Mouse (Mus musculus) myocyte (in vitro differentiated cells): ENCODE measurements around the gene Gcc1.

Source experiments
- MYOG ChIP-seq, 3 experiments: IDR thresholded peaks; one replicate each; pipeline ENCODE4 v1.6.1; 2011; ENCODE audit warnings: control low read depth in 2 of 3, low read depth in 2 of 3, mild to moderate bottlenecking in 2 of 3; ENCODE audit not compliant: insufficient read length in 2 of 3, control insufficient read depth in 1 of 3, insufficient read depth in 1 of 3
- POLR2A ChIP-seq: IDR thresholded peaks from one replicate; pipeline ENCODE4 v1.6.1; 2011; ENCODE audit warnings: low read depth, mild to moderate bottlenecking, control low read depth, moderate library complexity; ENCODE audit not compliant: insufficient read length
- POLR2AphosphoS2 ChIP-seq: IDR thresholded peaks from one replicate; pipeline ENCODE4 v1.6.1; 2011; ENCODE audit warnings: low read depth, control low read depth; ENCODE audit not compliant: insufficient read length
- REST ChIP-seq: IDR thresholded peaks from one replicate; pipeline ENCODE4 v1.6.1; 2011; ENCODE audit warnings: mild to moderate bottlenecking, control low read depth, moderate library complexity; ENCODE audit not compliant: insufficient read depth, insufficient read length
- TCF12 ChIP-seq: IDR thresholded peaks from one replicate; pipeline ENCODE4 v1.6.1; 2011; ENCODE audit warnings: mild to moderate bottlenecking, control low read depth; ENCODE audit not compliant: poor library complexity, insufficient read depth, severe bottlenecking

- TF ChIP-seq POLR2AphosphoS2: no peak
- TF ChIP-seq POLR2A: no peak
- TF ChIP-seq REST: no peak
- no peak for TF ChIP-seq MYOG (IDR thresholded peaks at IDR 0.05; ENCODE audit: control insufficient read depth in 1 of 3, insufficient read depth in 1 of 3, insufficient read length in 2 of 3, low read depth in 2 of 3)
- no peak for TF ChIP-seq TCF12
Measured at GRCm38 (mm10) chr6:28385169-28385568, 43.0 kb downstream of the Gcc1 start.
